Mouse (Mus musculus) ES-Bruce4 (cell line): ENCODE data around the gene Adamts7.

ENCODE experiments used
- CTCF ChIP-seq: IDR thresholded peaks from one replicate; pipeline ENCODE4 v1.8.1; 2011; ENCODE audit warnings: low read depth, low read length
- EP300 ChIP-seq: IDR thresholded peaks from 2 replicates; pipeline ENCODE4 v1.6.1; 2011; ENCODE audit warnings: low read depth, low read length; ENCODE audit not compliant: insufficient read depth
- POLR2A ChIP-seq: IDR thresholded peaks from one replicate; pipeline ENCODE4 v1.8.1; 2011; ENCODE audit warnings: low read length; ENCODE audit not compliant: insufficient read depth

DNA sequence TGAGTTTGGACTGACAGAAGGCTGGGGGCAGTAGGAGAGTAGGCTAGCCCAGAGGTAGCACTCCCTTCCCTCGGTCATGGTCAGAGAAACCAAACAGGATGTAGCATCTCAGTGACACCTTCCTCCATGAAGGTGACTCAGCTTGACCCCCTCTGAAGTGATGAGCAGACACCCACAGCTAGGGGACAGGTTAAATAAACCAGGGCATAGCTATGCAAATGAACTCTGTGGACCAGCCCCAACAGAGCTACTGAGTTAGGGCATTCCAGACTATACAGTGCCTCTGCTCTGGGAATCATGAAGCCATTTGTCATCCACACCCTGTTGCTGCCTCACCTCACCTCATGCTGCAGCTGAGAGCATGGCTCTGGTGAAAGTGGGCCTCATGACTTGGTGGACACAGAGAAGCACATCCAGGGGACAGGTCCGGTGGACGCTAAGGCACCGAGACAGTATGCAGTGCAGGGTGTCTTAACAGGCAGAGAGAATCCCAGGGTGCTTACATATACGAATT is 71.1 kb downstream of the Adamts7 start:
- TF ChIP-seq POLR2A (no peak), CTCF (no peak), EP300 (no peak)
